ENCODE assay signal across 11 mouse cellular contexts in genomic region chr19:55389019-55389418, GRCm38 (mm10).
DNase-seq lines count a peak whose midpoint lies in the region; ATAC-seq lines count a peak whose summit lies in the region.
"Had no signal": no experiment of that assay in that cellular context is flagged by ENCODE, and none has a peak within 500 bp of the region (broad histone marks: within the 10 kb centered on the region; RNA-seq: fewer than 3 reads in every experiment).

No protein-coding gene starts in this region.

- no peaks in the 10 kb centered on the region for H3K36me3 ChIP-seq in forebrain, embryonic 11.5 days (ENCODE audit: control insufficient read depth, insufficient read depth, low read length)
- H3K36me3 ChIP-seq in forebrain, embryonic 16.5 days (ENCODE audit: control insufficient read depth, insufficient read depth), result no peaks in the 10 kb centered on the region
- H3K36me3 ChIP-seq in lung, embryonic 16.5 days (ENCODE audit: control insufficient read depth, insufficient read depth, low read length), result no peaks in the 10 kb centered on the region
- no peaks in the 10 kb centered on the region for H3K36me3 ChIP-seq in midbrain, embryonic 11.5 days (ENCODE audit: control insufficient read depth, insufficient read depth, low read length)
- no peaks in the 10 kb centered on the region for H3K36me3 ChIP-seq in stomach, embryonic 16.5 days (ENCODE audit: control insufficient read depth, insufficient read depth, low read length)

- no peak overlapping the region for H3K27ac ChIP-seq in forebrain, embryonic 11.5 days (ENCODE audit: low read depth, low read length)
- no peak overlapping the region for H3K27ac ChIP-seq in forebrain, embryonic 16.5 days (ENCODE audit: low read length)
- H3K27ac ChIP-seq in lung, embryonic 16.5 days (ENCODE audit: low read length), result no peak overlapping the region
- peak overlapping the region; percentile 80 for H3K27ac ChIP-seq in midbrain, embryonic 11.5 days (ENCODE audit: low read depth, low read length)
- H3K27ac ChIP-seq in stomach, embryonic 16.5 days (ENCODE audit: low read length), result no peak overlapping the region

- no peaks in the 10 kb centered on the region for H3K9me3 ChIP-seq in forebrain, embryonic 11.5 days (ENCODE audit: control insufficient read depth, low read length)
- no peaks in the 10 kb centered on the region for H3K9me3 ChIP-seq in forebrain, embryonic 16.5 days (ENCODE audit: control insufficient read depth, low read length)
- H3K9me3 ChIP-seq in lung, embryonic 16.5 days (ENCODE audit: control insufficient read depth, low read length), result no peaks in the 10 kb centered on the region
- H3K9me3 ChIP-seq in midbrain, embryonic 11.5 days (ENCODE audit: control insufficient read depth, low read length), result no peaks in the 10 kb centered on the region
- H3K9me3 ChIP-seq in stomach, embryonic 16.5 days (replicated peaks; ENCODE audit: control insufficient read depth, low read length), result no peaks in the 10 kb centered on the region

- no peak for ATAC-seq in forebrain, embryonic 11.5 days (replicated peaks; ENCODE audit: low FRiP score)
- no peak for ATAC-seq in forebrain, embryonic 16.5 days
- no peak for ATAC-seq in lung, embryonic 16.5 days (ENCODE audit: low read depth)
- ATAC-seq in midbrain, embryonic 11.5 days (ENCODE audit: low FRiP score), result no peak
- ATAC-seq in stomach, embryonic 16.5 days (ENCODE audit: insufficient read depth, low FRiP score), result no peak
- ATAC-seq in activated CD4-positive, CD25-positive, alpha-beta regulatory T cell, adult 4 months, result no peak

- peak overlapping the region; percentile 9; the same call in 1 of the 2 replicates for H3K4me2 ChIP-seq in forebrain, embryonic 11.5 days (ENCODE audit: low read depth, low read length, severe bottlenecking)
- H3K4me2 ChIP-seq in forebrain, embryonic 16.5 days (ENCODE audit: low read length), result no peak overlapping the region
- peak overlapping the region; percentile 39 for H3K4me2 ChIP-seq in lung, embryonic 16.5 days (ENCODE audit: low read depth, low read length)
- peak overlapping the region; percentile 35 for H3K4me2 ChIP-seq in midbrain, embryonic 11.5 days
- H3K4me2 ChIP-seq in stomach, embryonic 16.5 days (ENCODE audit: low read depth, low read length), result peak overlapping the region; percentile 48

- no peak for DNase-seq in forebrain, embryonic 11.5 days (ENCODE audit: low spot score)
- no peak for DNase-seq in lung, postnatal 4 days
- DNase-seq in midbrain, embryonic 11.5 days (ENCODE audit: low spot score, missing footprints), result peak; percentile 90
- no peak for DNase-seq in layer of hippocampus, adult 8-10 months (ENCODE audit: low spot score in 2 of 2)
- DNase-seq: kidney, adult 8-10 months; thymus, postnatal 25 days had no signal

- 37% methylated on average over 10 of the region's 10 CpGs for WGBS in forebrain, embryonic 11.5 days
- WGBS in forebrain, embryonic 16.5 days, result 42% methylated on average over 10 of the region's 10 CpGs
- 44% methylated on average over 10 of the region's 10 CpGs for WGBS in lung, embryonic 16.5 days
- 29% methylated on average over 10 of the region's 10 CpGs for WGBS in midbrain, embryonic 11.5 days
- WGBS in stomach, embryonic 16.5 days, result 45% methylated on average over 10 of the region's 10 CpGs

- peaks cover 7% of the 10 kb centered on the region; the same call in 1 of the 2 replicates for H3K4me1 ChIP-seq in forebrain, embryonic 11.5 days (replicated peaks; ENCODE audit: control insufficient read depth, insufficient read depth, low read length)
- H3K4me1 ChIP-seq in forebrain, embryonic 16.5 days (replicated peaks; ENCODE audit: control insufficient read depth, insufficient read depth, low read length), result no peaks in the 10 kb centered on the region
- H3K4me1 ChIP-seq in lung, embryonic 16.5 days (replicated peaks; ENCODE audit: control insufficient read depth, insufficient read depth, low read length), result peaks cover 2% of the 10 kb centered on the region; the same call in 1 of the 2 replicates
- H3K4me1 ChIP-seq in midbrain, embryonic 11.5 days (ENCODE audit: control insufficient read depth, insufficient read depth, low read length), result peaks cover 7% of the 10 kb centered on the region
- no peaks in the 10 kb centered on the region for H3K4me1 ChIP-seq in stomach, embryonic 16.5 days (ENCODE audit: control insufficient read depth, insufficient read depth, low read length)

- no peaks in the 10 kb centered on the region for H3K27me3 ChIP-seq in forebrain, embryonic 11.5 days (ENCODE audit: control insufficient read depth, insufficient read depth, low read length)
- H3K27me3 ChIP-seq in forebrain, embryonic 16.5 days (replicated peaks; ENCODE audit: control insufficient read depth, insufficient read depth, low read length), result peaks cover 13% of the 10 kb centered on the region
- H3K27me3 ChIP-seq in lung, embryonic 16.5 days (ENCODE audit: control insufficient read depth, insufficient read depth, low read depth, low read length), result no peaks in the 10 kb centered on the region
- no peaks in the 10 kb centered on the region for H3K27me3 ChIP-seq in midbrain, embryonic 11.5 days (ENCODE audit: control insufficient read depth, insufficient read depth, low read length)
- no peaks in the 10 kb centered on the region for H3K27me3 ChIP-seq in stomach, embryonic 16.5 days (ENCODE audit: control insufficient read depth, insufficient read depth, low read length)

- H3K9ac ChIP-seq in forebrain, embryonic 11.5 days (ENCODE audit: low read length), result 0 out of 2 replicates have a peak overlapping the region, but pooled peaks have one; percentile 16
- H3K9ac ChIP-seq in forebrain, embryonic 16.5 days (replicated peaks; ENCODE audit: low read depth, low read length), result no peak overlapping the region
- no peak overlapping the region; the same call in 1 of the 2 replicates for H3K9ac ChIP-seq in lung, embryonic 16.5 days (ENCODE audit: low read length)
- H3K9ac ChIP-seq in midbrain, embryonic 11.5 days (ENCODE audit: low read length), result peak overlapping the region; percentile 56
- H3K9ac ChIP-seq in stomach, embryonic 16.5 days (ENCODE audit: low read length), result peak overlapping the region; percentile 63

- H3K4me3 ChIP-seq in forebrain, embryonic 11.5 days (ENCODE audit: low read depth, low read length), result no peak overlapping the region
- no peak overlapping the region for H3K4me3 ChIP-seq in forebrain, embryonic 16.5 days (replicated peaks; ENCODE audit: low read length)
- H3K4me3 ChIP-seq in lung, embryonic 16.5 days (ENCODE audit: low read length), result peak overlapping the region; percentile 12
- peak overlapping the region; percentile 6; the same call in 1 of the 2 replicates for H3K4me3 ChIP-seq in midbrain, embryonic 11.5 days (ENCODE audit: low read depth, low read length)
- peak overlapping the region; percentile 28 for H3K4me3 ChIP-seq in stomach, embryonic 16.5 days (replicated peaks; ENCODE audit: low read length)
- H3K4me3 ChIP-seq: myocyte had no signal

Comparison
In these comparisons a context has a peak if more than half of its experiments do, and no peak if none do; other contexts are left out.
1. H3K9ac ChIP-seq: peak in forebrain, embryonic 11.5 days (single experiment), midbrain, embryonic 11.5 days (single experiment) and stomach, embryonic 16.5 days (single experiment); none in forebrain, embryonic 16.5 days (single experiment) and lung, embryonic 16.5 days (single experiment).
2. H3K4me3 ChIP-seq: peak in lung, embryonic 16.5 days (single experiment), midbrain, embryonic 11.5 days (single experiment) and stomach, embryonic 16.5 days (single experiment); none in forebrain, embryonic 11.5 days (single experiment) and forebrain, embryonic 16.5 days (single experiment).